16 mouse cellular contexts compared by ENCODE assay signal in the genomic region with DNA sequence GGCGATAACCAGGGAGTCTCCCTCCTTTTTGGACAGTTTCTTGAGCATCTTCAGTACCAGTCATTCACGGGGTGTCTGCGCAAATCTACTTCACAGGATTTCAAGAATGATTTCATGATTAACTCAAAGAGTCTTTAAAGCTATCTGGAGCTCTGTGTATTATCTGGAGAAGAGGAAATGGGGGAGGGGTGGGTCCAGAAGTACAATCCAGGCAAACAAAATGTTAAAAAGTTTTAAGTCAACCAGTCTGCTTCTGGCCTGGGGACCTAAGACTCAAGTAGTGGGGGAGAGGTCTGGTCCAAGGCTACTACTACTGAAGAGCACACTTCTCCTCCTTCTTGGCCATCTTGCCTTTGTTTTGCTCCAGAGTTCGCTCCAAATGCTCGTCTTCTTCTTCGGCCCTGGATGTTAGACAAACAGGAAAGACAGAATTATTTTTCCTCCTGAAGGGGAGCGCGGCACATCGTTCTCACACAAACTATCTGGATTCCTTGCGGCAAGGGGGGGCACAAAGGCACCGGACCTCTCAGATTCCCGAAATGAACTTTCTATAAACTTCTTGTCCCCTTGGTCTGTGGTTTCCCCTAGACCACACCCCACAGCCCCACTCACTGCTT. TPM values are rescaled to one million over a fixed set of nuclear protein-coding genes. Genes with fewer than 3 reads are reported as not detected.
DNase-seq lines count a peak whose midpoint lies in the region; ATAC-seq lines count a peak whose summit lies in the region.
"Had no signal": no experiment of that assay in that cellular context is flagged by ENCODE, and none has a peak within 500 bp of the region (broad histone marks: within the 10 kb centered on the region; RNA-seq: fewer than 3 reads in every experiment).

No protein-coding gene starts in this region.

- 40% methylated on average over 12 of the region's 12 CpGs for WGBS in lung, embryonic 15.5 days
- 4% methylated on average over 12 of the region's 12 CpGs for WGBS in forebrain, embryonic 11.5 days
- 5% methylated on average over 12 of the region's 12 CpGs for WGBS in limb, embryonic 11.5 days

- no peak overlapping the region for H3K4me3 ChIP-seq in lung, embryonic 15.5 days
- H3K4me3 ChIP-seq in forebrain, embryonic 11.5 days (ENCODE audit: low read depth, low read length) = peak overlapping the region; percentile 89
- no peak overlapping the region for H3K4me3 ChIP-seq in limb, embryonic 11.5 days (ENCODE audit: low read depth, low read length)
- H3K4me3 ChIP-seq: intestine, embryonic 15.5 days; liver, embryonic 13.5 days; neural tube, embryonic 13.5 days; stomach, embryonic 15.5 days had no signal

- peaks cover 76% of the 10 kb centered on the region for H3K27me3 ChIP-seq in lung, embryonic 15.5 days
- H3K27me3 ChIP-seq in forebrain, embryonic 11.5 days (ENCODE audit: control insufficient read depth, insufficient read depth, low read length) = peaks cover 2% of the 10 kb centered on the region; the same call in 1 of the 2 replicates
- peaks cover 60% of the 10 kb centered on the region for H3K27me3 ChIP-seq in limb, embryonic 11.5 days (ENCODE audit: control insufficient read depth, insufficient read depth, low read length)
- H3K27me3 ChIP-seq: CH12.LX had no signal

- ATAC-seq in lung, embryonic 15.5 days (ENCODE audit: borderline replicate concordance, extremely low read depth, low FRiP score, low TSS enrichment) = no peak
- no peak for ATAC-seq in forebrain, embryonic 11.5 days (replicated peaks; ENCODE audit: low FRiP score)
- no peak for ATAC-seq in limb, embryonic 11.5 days (ENCODE audit: insufficient number of reproducible peaks, low FRiP score, low TSS enrichment, low read depth)
- ATAC-seq: intestine, embryonic 15.5 days had no signal

- H3K9ac ChIP-seq in lung, embryonic 15.5 days = no peak overlapping the region
- H3K9ac ChIP-seq in forebrain, embryonic 11.5 days (ENCODE audit: low read length) = peak overlapping the region; percentile 85
- H3K9ac ChIP-seq in limb, embryonic 11.5 days (ENCODE audit: low read length) = no peak overlapping the region
- H3K9ac ChIP-seq: intestine, embryonic 15.5 days; liver, embryonic 13.5 days; neural tube, embryonic 13.5 days; stomach, embryonic 15.5 days had no signal

- DNase-seq in lung, postnatal 10 days = no peak
- no peak for DNase-seq in forebrain, embryonic 11.5 days (ENCODE audit: low spot score)
- no peak for DNase-seq in limb, embryonic 11.5 days (ENCODE audit: low spot score)
- DNase-seq in left cerebral cortex, postnatal 10 days (ENCODE audit: extremely low spot score in 1 of 2, low spot score in 2 of 2) = no peak
- no peak for DNase-seq in cerebellum, postnatal 25 days
- no peak for DNase-seq in right cerebral cortex, adult 2 months (ENCODE audit: low spot score in 2 of 2)
- DNase-seq: cerebellum, adult 9-10 months; liver, embryonic 13.5 days; right cerebral cortex, postnatal 25 days; thymus, postnatal 36 days had no signal

- H3K9me3 ChIP-seq in lung, embryonic 15.5 days = no peaks in the 10 kb centered on the region
- no peaks in the 10 kb centered on the region for H3K9me3 ChIP-seq in forebrain, embryonic 11.5 days (ENCODE audit: control insufficient read depth, low read length)
- H3K9me3 ChIP-seq in limb, embryonic 11.5 days (ENCODE audit: control insufficient read depth, low read length) = no peaks in the 10 kb centered on the region
- H3K9me3 ChIP-seq: intestine, embryonic 15.5 days; liver, embryonic 13.5 days; neural tube, embryonic 13.5 days; stomach, embryonic 15.5 days had no signal

- H3K4me1 ChIP-seq in lung, embryonic 15.5 days = peaks cover 28% of the 10 kb centered on the region
- peaks cover 20% of the 10 kb centered on the region; the same call in 1 of the 2 replicates for H3K4me1 ChIP-seq in forebrain, embryonic 11.5 days (replicated peaks; ENCODE audit: control insufficient read depth, insufficient read depth, low read length)
- H3K4me1 ChIP-seq in limb, embryonic 11.5 days (ENCODE audit: control insufficient read depth, insufficient read depth, low read length) = peaks cover 3% of the 10 kb centered on the region

- H3K27ac ChIP-seq in lung, embryonic 15.5 days = no peak overlapping the region
- H3K27ac ChIP-seq in forebrain, embryonic 11.5 days (ENCODE audit: low read depth, low read length) = peak overlapping the region; percentile 94
- H3K27ac ChIP-seq in limb, embryonic 11.5 days (replicated peaks; ENCODE audit: low read depth, low read length) = no peak overlapping the region
- H3K27ac ChIP-seq: intestine, embryonic 15.5 days; liver, embryonic 13.5 days; neural tube, embryonic 13.5 days; stomach, embryonic 15.5 days had no signal

- H3K4me2 ChIP-seq in lung, embryonic 15.5 days = peak overlapping the region; percentile 17; the same call in 1 of the 2 replicates
- peak overlapping the region; percentile 88 for H3K4me2 ChIP-seq in forebrain, embryonic 11.5 days (ENCODE audit: low read depth, low read length, severe bottlenecking)
- H3K4me2 ChIP-seq in limb, embryonic 11.5 days (ENCODE audit: low read depth, severe bottlenecking) = 0 out of 2 replicates have a peak overlapping the region, but pooled peaks have one; percentile 18
- H3K4me2 ChIP-seq: intestine, embryonic 15.5 days; liver, embryonic 13.5 days; neural tube, embryonic 13.5 days had no signal

- intact Hi-C loops in left cerebral cortex, postnatal 10 days (cut with DNase I) = no loop called here

- H3K36me3 ChIP-seq in lung, embryonic 15.5 days = no peaks in the 10 kb centered on the region
- H3K36me3 ChIP-seq in forebrain, embryonic 11.5 days (ENCODE audit: control insufficient read depth, insufficient read depth, low read length) = no peaks in the 10 kb centered on the region
- no peaks in the 10 kb centered on the region for H3K36me3 ChIP-seq in limb, embryonic 11.5 days (ENCODE audit: control insufficient read depth, insufficient read depth, low read length)
- H3K36me3 ChIP-seq: intestine, embryonic 15.5 days; liver, embryonic 13.5 days; neural tube, embryonic 13.5 days; stomach, embryonic 15.5 days had no signal

RNA-seq across cellular contexts. Expression of gene Otx1, which starts 3.9 kb away (rescaled TPM):
- polyA plus RNA-seq in lung, embryonic 15.5 days (2015; fragmentation: Nextera tagmentation; extraction: Ambion mirVana) = 0.25 and 0.50 TPM in 2 replicates
- polyA plus RNA-seq in forebrain, embryonic 11.5 days (2014; fragmentation: Nextera tagmentation; extraction: Ambion mirVana) = 45.6 and 46.4 TPM in 2 replicates
- polyA plus RNA-seq in limb, embryonic 11.5 days (2014; fragmentation: Nextera tagmentation; extraction: Ambion mirVana) = 0.24 and 0.39 TPM in 2 replicates
- total RNA-seq in left cerebral cortex, postnatal 10 days (2021) = 1 to 10 TPM; 6.4 to 6.6 TPM
- total RNA-seq: CH12.LX; megakaryocyte progenitor cell, adult 5-6 weeks had no signal
- polyA plus RNA-seq: intestine, embryonic 15.5 days; liver, embryonic 13.5 days; neural tube, embryonic 13.5 days had no signal

Comparison
In these comparisons a context has a peak if more than half of its experiments do, and no peak if none do; other contexts are left out.
1. H3K4me2 ChIP-seq: peak in every context shown above with its lines; median percentile 88 in forebrain, embryonic 11.5 days; 18 in limb, embryonic 11.5 days; 17 in lung, embryonic 15.5 days.
2. RNA of gene Otx1, which starts 3.9 kb away (polyA plus RNA-seq): 45.6 to 46.4 TPM in forebrain, embryonic 11.5 days; 0.24 to 0.39 TPM in limb, embryonic 11.5 days and 0.25 to 0.50 TPM in lung, embryonic 15.5 days; every median in the first group is over 10 times any median in the second.